Mouse (Mus musculus) midbrain, postnatal 0 days (tissue): Measurements from ENCODE around the gene Tmprss11d. TPM values are rescaled to one million over a fixed set of nuclear protein-coding genes. Genes with fewer than 3 reads are reported as not detected.

Experiments used
- ATAC-seq: fragments of 200-750 bp; cut with Nextera tagmentation; 2 replicates; pipeline ENCODE4 v1.8.0; 2017; ENCODE audit warnings: moderate number of reproducible peaks, mild to moderate bottlenecking, moderate TSS enrichment, moderate library complexity; ENCODE audit not compliant: low FRiP score
- DNase-seq: peaks from one replicate; pipeline ENCODE4 v3.0.0-alpha.2; 2015; ENCODE audit warnings: low spot score
- H3K27ac ChIP-seq: fragments of 300-500 bp; sonication (generic); 2 replicates; pipeline ENCODE4 v1.5.1; 2014; ENCODE audit warnings: low read depth, mild to moderate bottlenecking, low read length, mixed read lengths
- H3K27me3 ChIP-seq: fragments of 300-500 bp; sonication (generic); 2 replicates; pipeline ENCODE4 v1.6.1; 2014; ENCODE audit warnings: low read length, control low read depth, mixed read lengths; ENCODE audit not compliant: insufficient read depth
- H3K36me3 ChIP-seq: fragments of 300-500 bp; sonication (generic); 2 replicates; pipeline ENCODE4 v1.6.1; 2014; ENCODE audit warnings: low read length, control low read depth, mixed read lengths; ENCODE audit not compliant: insufficient read depth
- H3K4me1 ChIP-seq: fragments of 300-500 bp; sonication (generic); 2 replicates; pipeline ENCODE4 v1.6.1; 2014; ENCODE audit warnings: mild to moderate bottlenecking, control low read depth, antibody characterized with exemption, low read length, mixed read lengths; ENCODE audit not compliant: insufficient read depth
- H3K4me2 ChIP-seq: fragments of 300-500 bp; sonication (generic); 2 replicates; pipeline ENCODE4 v1.6.1; 2014; ENCODE audit warnings: low read depth, mild to moderate bottlenecking, low read length, mixed read lengths; ENCODE audit not compliant: poor library complexity, severe bottlenecking
- H3K4me3 ChIP-seq: fragments of 300-500 bp; sonication (generic); 2 replicates; pipeline ENCODE4 v1.5.1; 2014; ENCODE audit warnings: low read depth, mild to moderate bottlenecking, low read length, moderate library complexity
- H3K9ac ChIP-seq: fragments of 300-500 bp; sonication (generic); replicated peaks from 2 replicates; pipeline ENCODE4 v1.6.1; 2014; ENCODE audit warnings: mild to moderate bottlenecking, low read length, moderate library complexity, mixed read lengths; ENCODE audit not compliant: poor library complexity, severe bottlenecking
- H3K9me3 ChIP-seq: fragments of 300-500 bp; sonication (generic); 2 replicates; pipeline ENCODE4 v1.6.1; 2016; ENCODE audit warnings: low read length, control low read depth
- CTCF ChIP-seq: IDR thresholded peaks from 2 replicates; pipeline ENCODE4 v1.5.1; 2016; ENCODE audit warnings: antibody characterized with exemption, mild to moderate bottlenecking
- whole genome bisulfite sequencing: fragments of 180-500 bp; shearing (Covaris S2); extraction: QIAGEN DNeasy Blood & Tissue Kit; methylation state at CpG from one replicate; pipeline ENCODE4 v1.1.7; 2014; 5-methylcytosine and 5-hydroxymethylcytosine counted together
- polyA plus RNA-seq: library from polyadenylated mRNA; unstranded; fragments of >200 nt; fragmentation: Nextera tagmentation; extraction: Ambion mirVana; gene quantifications from 2 replicates; pipeline ENCODE4 v1.2.1, GENCODE M21; 2015
- total RNA-seq: library from RNA; depleted of rRNA; stranded (reverse); fragments of >200 nt; gene quantifications from 2 replicates; pipeline ENCODE4 v1.2.3, GENCODE M21; 2014; rRNA removed

Tmprss11d gene
- 0.22 TPM in 1 of 2 replicates, not detected in the other for total RNA-seq
- polyA plus RNA-seq: not detected in 2 replicates

DNA sequence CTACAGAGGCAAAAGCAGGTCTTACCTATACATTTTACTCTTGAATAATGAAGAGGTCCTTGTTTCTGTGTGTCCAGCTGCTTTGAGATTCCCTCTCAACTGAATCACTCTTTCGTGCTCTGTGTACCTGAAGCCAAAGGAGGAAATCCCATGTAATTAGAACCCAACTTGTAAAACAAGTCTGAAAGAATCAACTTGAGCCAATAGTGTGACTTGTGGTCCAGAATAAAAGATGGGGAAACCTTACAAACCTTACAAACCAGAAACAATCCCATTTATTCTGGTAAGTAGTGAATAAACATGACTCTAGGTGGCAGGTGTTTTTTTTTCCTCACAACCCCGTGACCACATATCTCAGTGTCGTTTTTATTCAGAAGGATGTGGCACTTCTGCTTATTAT is at the start of gene Tmprss11d:
Tmprss11d (minus strand) TSS at position 101 of the 400 bp plus-strand sequence.
- Histone ChIP-seq H3K4me2 (no peak within 1 kb of the TSS), H3K9ac (no peak within 1 kb of the TSS), H3K9me3 (no peaks in the 10 kb centered on the region), H3K4me1 (no peaks in the 10 kb centered on the region), H3K27ac (no peak within 1 kb of the TSS), H3K36me3 (no peaks in the 10 kb centered on the region), H3K27me3 (no peaks in the 10 kb centered on the region), H3K4me3 (no peak within 1 kb of the TSS)
- DNase-seq (no peak), ATAC-seq (no peak)
- no peak for TF ChIP-seq CTCF
- WGBS: 66% methylated on average over 3 of the region's 3 CpGs

DNA sequence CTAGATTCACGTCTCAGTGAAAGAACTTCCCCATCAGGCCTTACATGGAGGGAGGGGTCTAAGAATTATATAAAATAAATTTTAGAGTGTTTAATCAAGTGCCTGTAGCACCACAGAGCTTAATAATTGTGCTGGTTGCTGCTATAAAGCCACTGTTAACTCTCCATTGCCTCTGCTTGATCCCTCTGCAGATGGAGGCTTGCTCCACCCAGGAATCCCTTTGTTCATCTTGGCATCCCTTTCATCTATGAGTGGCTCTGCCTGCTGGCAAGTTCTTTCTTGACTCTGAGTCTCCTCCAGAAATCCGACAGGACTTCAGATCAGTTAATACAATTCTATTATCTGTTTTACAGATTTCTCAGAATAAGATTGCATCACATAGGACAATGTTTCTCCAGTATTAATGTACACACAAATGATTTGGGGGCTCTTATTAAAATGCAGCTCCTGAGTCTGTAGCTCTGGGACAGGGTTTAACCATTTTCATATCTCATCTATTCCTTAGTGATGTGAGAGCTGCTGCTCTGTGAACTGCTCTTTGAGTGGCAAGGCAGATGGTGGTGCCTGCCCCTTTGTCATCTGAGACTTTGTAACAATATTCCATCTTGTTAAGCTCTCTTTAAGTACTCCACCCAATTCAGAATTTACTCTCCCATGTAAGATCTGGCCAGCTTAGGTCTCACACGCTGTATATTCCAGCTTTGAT is 48.3 kb upstream of the Tmprss11d start:
- no peak for TF ChIP-seq CTCF
- Histone ChIP-seq H3K4me1 (no peaks in the 10 kb centered on the region), H3K27ac (no peak overlapping the region), H3K4me2 (no peak overlapping the region), H3K36me3 (no peaks in the 10 kb centered on the region), H3K9me3 (no peaks in the 10 kb centered on the region), H3K27me3 (no peaks in the 10 kb centered on the region), H3K4me3 (no peak overlapping the region), H3K9ac (no peak overlapping the region)
- DNase-seq (no peak), ATAC-seq (0 out of 2 replicates have a peak, but pooled peaks have one; percentile 65)
- WGBS: 23% methylated on average over 3 of the region's 3 CpGs

DNA sequence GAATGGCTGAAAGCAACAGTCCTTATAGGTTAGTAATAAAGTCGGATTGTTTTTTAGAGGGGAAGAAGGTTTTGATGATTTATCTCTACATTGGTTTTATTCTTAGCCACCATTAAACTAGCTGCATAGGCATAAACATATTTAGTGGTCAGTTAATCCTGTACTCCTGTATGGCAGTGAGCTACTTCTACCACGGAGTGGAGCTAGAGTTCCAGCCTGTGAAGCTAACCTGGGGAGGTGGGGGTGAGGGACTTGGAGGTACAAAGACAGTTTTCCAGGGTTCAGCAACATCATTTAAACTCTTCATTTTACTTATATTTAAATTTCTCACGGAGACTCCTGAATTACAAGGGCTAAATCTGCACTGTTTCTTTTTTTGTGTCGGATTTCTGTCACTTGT is 46.3 kb upstream of the Tmprss11d start:
- no peak overlapping the region for H3K4me2 ChIP-seq
- H3K27ac ChIP-seq: no peak overlapping the region

DNA sequence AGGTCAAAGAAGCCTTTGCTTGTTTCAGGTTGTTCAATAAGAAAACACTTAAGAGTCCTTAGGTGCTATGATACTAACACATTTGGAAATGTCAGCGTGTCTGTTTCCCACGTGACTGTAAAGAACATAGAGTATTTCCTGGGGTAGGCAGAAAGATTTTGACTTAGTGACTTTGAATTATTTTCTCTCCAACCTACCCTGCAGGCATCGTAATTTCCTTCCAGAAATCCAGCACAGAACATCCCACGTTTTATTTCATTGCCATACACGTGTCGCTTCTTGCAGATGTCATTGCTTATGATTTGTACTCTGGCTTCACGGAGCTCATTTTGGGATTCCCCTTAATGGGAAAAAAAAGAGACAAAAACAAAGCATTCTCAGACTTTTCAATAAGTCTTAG is 41.1 kb upstream of the Tmprss11d start:
- Histone ChIP-seq H3K9me3 (no peaks in the 10 kb centered on the region), H3K27ac (no peak overlapping the region), H3K36me3 (no peaks in the 10 kb centered on the region), H3K4me2 (no peak overlapping the region), H3K9ac (no peak overlapping the region), H3K4me1 (no peaks in the 10 kb centered on the region), H3K4me3 (no peak overlapping the region), H3K27me3 (no peaks in the 10 kb centered on the region)
- no peak for DNase-seq
- 81% methylated on average over 7 of the region's 7 CpGs for WGBS
- no peak for ATAC-seq
- no peak for TF ChIP-seq CTCF

More for the DNA sequence above, 46.3 kb upstream of the Tmprss11d start:
- ATAC-seq (no peak), DNase-seq (peak; percentile 9)
- H3K9ac ChIP-seq: no peak overlapping the region
- TF ChIP-seq CTCF: peak; percentile 63
- H3K36me3 ChIP-seq: no peaks in the 10 kb centered on the region
- 19% methylated on average over 4 of the region's 4 CpGs for WGBS
- H3K4me1 ChIP-seq: no peaks in the 10 kb centered on the region
- H3K27me3 ChIP-seq: no peaks in the 10 kb centered on the region
- H3K9me3 ChIP-seq: no peaks in the 10 kb centered on the region
- H3K4me3 ChIP-seq: no peak overlapping the region

DNA sequence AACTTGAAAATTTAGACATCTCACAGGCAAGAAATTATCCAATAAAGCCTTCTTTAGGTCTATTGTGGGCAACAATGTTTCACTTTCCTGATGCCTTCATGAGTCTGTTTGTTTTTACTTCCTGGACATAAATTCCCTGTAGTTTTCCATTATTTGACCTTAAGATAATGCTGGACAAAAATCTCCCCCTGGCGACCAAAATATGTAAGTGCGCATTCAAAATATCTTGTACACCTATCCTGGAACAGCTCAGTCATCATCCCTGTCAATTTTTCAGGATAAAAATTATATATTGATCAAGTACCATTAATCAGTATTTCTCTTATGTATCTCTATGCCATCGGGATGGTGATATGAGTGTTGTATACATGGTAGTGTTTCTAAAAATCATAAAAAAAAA is 37.6 kb upstream of the Tmprss11d start:
- no peak overlapping the region for H3K4me3 ChIP-seq
- H3K36me3 ChIP-seq: no peaks in the 10 kb centered on the region
- WGBS: 36% methylated on average over 3 of the region's 3 CpGs
- H3K9me3 ChIP-seq: no peaks in the 10 kb centered on the region
- no peak overlapping the region for H3K4me2 ChIP-seq
- no peak overlapping the region for H3K9ac ChIP-seq
- no peak overlapping the region for H3K27ac ChIP-seq
- H3K27me3 ChIP-seq: no peaks in the 10 kb centered on the region
- peak; percentile 72 for TF ChIP-seq CTCF
- no peaks in the 10 kb centered on the region for H3K4me1 ChIP-seq
- DNase-seq: peak; percentile 17
- no peak for ATAC-seq

DNA sequence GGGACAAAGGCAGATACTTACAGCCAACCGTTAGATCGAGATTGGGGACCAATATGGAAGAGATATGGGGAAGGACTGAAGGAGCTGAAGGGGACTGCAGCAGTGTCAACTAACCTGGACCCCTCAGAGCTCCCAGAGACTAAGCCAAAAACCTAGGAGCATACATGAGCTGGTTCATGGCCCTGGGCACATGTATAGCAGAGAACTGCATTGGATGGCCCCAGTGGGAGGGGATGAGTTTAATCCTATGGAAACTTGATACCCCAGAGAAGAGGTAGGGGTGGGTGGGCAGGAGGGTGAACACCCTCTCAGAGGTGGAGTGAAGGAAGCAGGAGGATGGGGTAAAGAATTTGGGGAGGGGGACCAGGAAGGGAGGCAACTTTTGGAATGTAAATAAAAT is 34.7 kb upstream of the Tmprss11d start:
- TF ChIP-seq CTCF: no peak

More for the DNA sequence above, 34.7 kb upstream of the Tmprss11d start:
- Histone ChIP-seq H3K27me3 (no peaks in the 10 kb centered on the region), H3K27ac (no peak overlapping the region), H3K9me3 (no peaks in the 10 kb centered on the region), H3K36me3 (no peaks in the 10 kb centered on the region), H3K9ac (no peak overlapping the region), H3K4me3 (no peak overlapping the region), H3K4me2 (no peak overlapping the region), H3K4me1 (no peaks in the 10 kb centered on the region)
- ATAC-seq: no peak
- 82% methylated on average over 2 of the region's 2 CpGs for WGBS
- DNase-seq: no peak
